Mouse (Mus musculus) lung, embryonic 14.5 days (tissue): ENCODE results near the gene Mrpl20. TPM values are rescaled to one million over a fixed set of nuclear protein-coding genes. Genes with fewer than 3 reads are reported as not detected.

Experiments
- ATAC-seq: fragments of 200-750 bp; cut with Nextera tagmentation; 2 replicates; pipeline ENCODE4 v1.8.0; 2017; ENCODE audit warnings: mild to moderate bottlenecking, moderate TSS enrichment, moderate library complexity; ENCODE audit not compliant: insufficient read depth
- DNase-seq: peaks from one replicate; pipeline ENCODE4 v3.0.0-alpha.2; 2015
- H3K27ac ChIP-seq: fragments of 300-500 bp; sonication (generic); 2 replicates; pipeline ENCODE4 v1.5.1; 2014; ENCODE audit warnings: low read depth, mild to moderate bottlenecking, moderate library complexity
- H3K27me3 ChIP-seq: fragments of 300-500 bp; sonication (generic); 2 replicates; pipeline ENCODE4 v1.6.1; 2014; ENCODE audit warnings: low read length, control low read depth; ENCODE audit not compliant: insufficient read depth
- H3K36me3 ChIP-seq: fragments of 300-500 bp; sonication (generic); 2 replicates; pipeline ENCODE4 v1.6.1; 2014; ENCODE audit warnings: control low read depth; ENCODE audit not compliant: insufficient read depth
- H3K4me1 ChIP-seq: fragments of 300-500 bp; sonication (generic); 2 replicates; pipeline ENCODE4 v1.6.1; 2014; ENCODE audit warnings: antibody characterized with exemption, control low read depth; ENCODE audit not compliant: insufficient read depth
- H3K4me2 ChIP-seq: fragments of 300-500 bp; sonication (generic); 2 replicates; pipeline ENCODE4 v1.6.1; 2014; ENCODE audit warnings: mild to moderate bottlenecking
- H3K4me3 ChIP-seq: fragments of 300-500 bp; sonication (generic); 2 replicates; pipeline ENCODE4 v1.5.1; 2014; ENCODE audit warnings: low read depth, low read length
- H3K9ac ChIP-seq: fragments of 300-500 bp; sonication (generic); 2 replicates; pipeline ENCODE4 v1.6.1; 2014
- H3K9me3 ChIP-seq: fragments of 300-500 bp; sonication (generic); 2 replicates; pipeline ENCODE4 v1.6.1; 2016; ENCODE audit warnings: low read depth, low read length, control low read depth
- CTCF ChIP-seq: IDR thresholded peaks from 2 replicates; pipeline ENCODE4 v1.5.1; 2016; ENCODE audit warnings: antibody characterized with exemption, low read depth
- WGBS: fragments of 180-500 bp; shearing (Covaris S2); extraction: QIAGEN DNeasy Blood & Tissue Kit; methylation state at CpG from one replicate; pipeline ENCODE4 v1.1.7; 2014; 5-methylcytosine and 5-hydroxymethylcytosine counted together
- polyA plus RNA-seq: library from polyadenylated mRNA; unstranded; fragments of >200 nt; fragmentation: Nextera tagmentation; extraction: Ambion mirVana; gene quantifications from 2 replicates; pipeline ENCODE4 v1.2.1, GENCODE M21; 2014

Mrpl20 gene
- polyA plus RNA-seq, 1 experiment from 2014 or later, result 231 TPM

DNA sequence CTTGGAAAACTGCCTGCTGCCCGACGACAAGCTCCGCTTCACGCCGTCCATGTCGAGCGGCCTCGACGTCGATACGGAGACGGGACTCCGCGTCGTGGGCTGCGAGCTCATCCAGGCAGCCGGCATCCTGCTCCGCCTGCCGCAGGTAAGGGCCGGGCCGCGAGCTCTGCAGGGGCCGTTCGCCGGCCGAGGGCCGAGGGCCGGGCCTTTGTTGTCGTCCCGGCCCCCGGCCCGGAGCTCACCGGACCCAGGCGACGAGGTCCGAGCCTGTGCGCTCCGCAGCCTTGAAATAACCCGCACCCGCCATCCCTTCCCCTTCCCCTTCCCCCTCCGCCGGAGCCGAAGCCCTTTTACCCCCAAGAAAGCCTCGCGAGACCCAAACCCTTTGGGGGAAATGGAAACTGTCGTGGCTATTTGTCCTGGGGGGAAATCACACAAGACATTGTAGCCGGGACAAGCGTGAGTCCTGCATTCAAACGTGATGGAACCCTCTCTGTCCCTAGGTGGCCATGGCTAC is 10.0 kb downstream of the Mrpl20 start:
- DNase-seq, result peak; percentile 40
- WGBS, result under 1% methylated on average over 49 of the region's 49 CpGs
- Histone ChIP-seq H3K9ac (peak overlapping the region; percentile 100), H3K4me2 (peak overlapping the region; percentile 77), H3K27ac (peak overlapping the region; percentile 95), H3K9me3 (no peaks in the 10 kb centered on the region), H3K36me3 (peaks cover 79% of the 10 kb centered on the region), H3K27me3 (no peaks in the 10 kb centered on the region), H3K4me3 (peak overlapping the region; percentile 100), H3K4me1 (peaks cover 8% of the 10 kb centered on the region; the same call in 1 of the 2 replicates)
- peak; percentile 22 for ATAC-seq
- no peak for TF ChIP-seq CTCF

- 89% methylated on average over 4 of the region's 4 CpGs for WGBS
Observed at GRCm38 (mm10) chr4:155817533-155817932, 14.9 kb downstream of the Mrpl20 start.

DNA sequence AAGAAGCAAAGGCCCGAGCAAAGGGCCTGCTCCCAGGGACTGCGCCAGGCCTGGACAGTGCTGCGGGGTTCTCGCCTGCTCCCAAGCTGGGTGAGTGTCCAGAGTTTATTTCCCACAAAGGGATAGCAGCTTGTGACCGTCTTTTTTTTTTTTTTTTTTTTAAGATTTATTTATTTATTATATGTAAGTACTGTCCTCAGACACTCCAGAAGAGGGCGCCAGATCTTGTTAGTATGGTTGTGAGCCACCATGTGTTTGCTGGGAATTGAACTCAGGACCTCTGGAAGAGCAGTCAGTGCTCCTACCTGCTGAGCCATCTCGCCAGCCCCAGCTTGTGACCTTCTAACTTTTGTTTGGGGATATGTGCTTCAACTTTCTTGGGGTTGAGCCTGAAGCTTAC is 18.3 kb downstream of the Mrpl20 start:
- peak; percentile 54 for DNase-seq
- 71% methylated on average over 7 of the region's 7 CpGs for WGBS
- Histone ChIP-seq H3K4me2 (no peak overlapping the region), H3K9ac (no peak overlapping the region), H3K9me3 (no peaks in the 10 kb centered on the region), H3K27me3 (no peaks in the 10 kb centered on the region), H3K27ac (no peak overlapping the region), H3K4me1 (no peaks in the 10 kb centered on the region), H3K36me3 (peaks cover 96% of the 10 kb centered on the region), H3K4me3 (no peak overlapping the region)
- TF ChIP-seq CTCF, result peak; percentile 46
- ATAC-seq, result no peak

More at GRCm38 (mm10) chr4:155817533-155817932, 14.9 kb downstream of the Mrpl20 start:
- H3K27me3 ChIP-seq, result no peaks in the 10 kb centered on the region
- ATAC-seq (no peak), DNase-seq (no peak)
- peaks cover 89% of the 10 kb centered on the region for H3K36me3 ChIP-seq
- TF ChIP-seq CTCF, result no peak
- H3K4me1 ChIP-seq, result peaks cover 5% of the 10 kb centered on the region; the same call in 1 of the 2 replicates
- H3K4me3 ChIP-seq, result no peak overlapping the region
- no peak overlapping the region for H3K27ac ChIP-seq
- no peak overlapping the region for H3K9ac ChIP-seq
- no peaks in the 10 kb centered on the region for H3K9me3 ChIP-seq
- H3K4me2 ChIP-seq, result no peak overlapping the region

DNA sequence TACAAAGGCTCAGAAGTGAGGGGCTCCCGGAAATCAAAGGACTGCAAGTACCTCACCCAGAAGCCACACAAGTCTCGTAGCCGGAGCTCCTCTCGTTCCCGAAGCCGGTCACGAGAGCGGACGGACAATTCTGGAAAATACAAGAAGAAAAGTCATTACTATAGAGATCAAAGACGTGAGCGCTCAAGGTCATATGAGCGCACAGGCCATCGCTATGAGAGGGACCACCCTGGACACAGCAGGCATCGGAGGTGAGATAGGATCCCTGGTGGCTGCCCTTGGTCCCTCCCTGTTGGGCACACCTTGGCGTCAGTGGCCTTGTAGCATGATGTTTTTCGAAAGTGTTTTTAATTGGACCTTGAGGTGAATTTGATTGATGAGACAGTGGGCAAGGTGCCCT is 20.8 kb downstream of the Mrpl20 start:
- Histone ChIP-seq H3K4me1 (no peaks in the 10 kb centered on the region), H3K27me3 (no peaks in the 10 kb centered on the region), H3K27ac (no peak overlapping the region), H3K4me2 (no peak overlapping the region), H3K9ac (no peak overlapping the region), H3K9me3 (no peaks in the 10 kb centered on the region), H3K4me3 (no peak overlapping the region), H3K36me3 (peaks cover 91% of the 10 kb centered on the region)
- WGBS, result 94% methylated on average over 16 of the region's 16 CpGs
- no peak for TF ChIP-seq CTCF
- ATAC-seq (no peak; the same call in 1 of the 2 replicates), DNase-seq (no peak)

DNA sequence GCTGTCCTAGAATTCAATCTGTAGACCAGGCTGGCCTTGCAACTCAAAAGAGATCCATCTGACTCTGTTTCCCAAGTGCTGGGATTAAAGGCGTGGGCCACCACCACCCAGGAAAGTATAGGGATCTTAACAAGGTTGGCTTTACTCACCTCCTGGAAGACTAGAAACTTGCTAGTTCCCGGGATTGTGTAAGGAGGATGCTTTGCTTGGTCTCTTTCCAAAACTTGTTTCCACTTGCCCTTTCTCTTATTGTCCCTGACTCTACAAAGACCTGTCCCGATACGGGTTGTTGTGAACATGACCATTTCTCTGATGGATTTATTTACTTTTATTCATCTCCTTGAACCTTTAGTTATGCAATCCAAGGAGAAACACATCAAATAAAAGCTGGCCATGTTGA is 27.2 kb downstream of the Mrpl20 start:
- ATAC-seq, result no peak
- H3K9me3 ChIP-seq, result no peaks in the 10 kb centered on the region
- WGBS, result 89% methylated on average over 4 of the region's 4 CpGs
- DNase-seq, result no peak
- H3K4me3 ChIP-seq, result no peak overlapping the region
- H3K27me3 ChIP-seq, result no peaks in the 10 kb centered on the region
- H3K27ac ChIP-seq, result no peak overlapping the region
- H3K36me3 ChIP-seq, result peaks cover 41% of the 10 kb centered on the region
- no peak overlapping the region for H3K4me2 ChIP-seq
- H3K4me1 ChIP-seq, result peaks cover 7% of the 10 kb centered on the region; the same call in 1 of the 2 replicates
- H3K9ac ChIP-seq, result no peak overlapping the region
- TF ChIP-seq CTCF, result no peak

DNA sequence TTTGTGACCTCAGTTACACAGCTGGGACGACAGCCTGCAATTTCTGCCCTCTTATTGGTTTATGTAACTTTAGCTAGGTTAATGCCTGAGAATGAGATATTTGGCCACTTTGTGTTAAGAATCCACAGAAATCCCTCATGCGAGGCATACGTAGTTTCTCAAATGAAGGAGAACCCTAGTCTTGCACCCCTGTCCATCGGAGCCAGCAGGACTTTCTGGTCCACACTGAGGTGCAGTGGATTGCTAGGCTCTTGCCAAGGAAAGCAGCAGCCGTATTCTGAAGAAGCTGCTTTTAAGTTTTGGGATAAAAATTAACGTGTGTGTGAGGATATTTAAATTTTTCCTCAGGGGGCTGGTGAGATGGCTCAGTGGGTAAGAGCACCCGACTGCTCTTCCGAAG is 27.9 kb downstream of the Mrpl20 start:
- DNase-seq (no peak), ATAC-seq (no peak)
- H3K4me2 ChIP-seq, result peak overlapping the region; percentile 93
- H3K4me1 ChIP-seq, result peaks cover 7% of the 10 kb centered on the region; the same call in 1 of the 2 replicates
- peak overlapping the region; percentile 55; the same call in 1 of the 2 replicates for H3K27ac ChIP-seq
- peak overlapping the region; percentile 77 for H3K4me3 ChIP-seq
- H3K27me3 ChIP-seq, result no peaks in the 10 kb centered on the region
- no peak overlapping the region for H3K9ac ChIP-seq
- whole genome bisulfite sequencing, result 47% methylated on average over 8 of the region's 8 CpGs
- TF ChIP-seq CTCF, result no peak
- H3K36me3 ChIP-seq, result peaks cover 33% of the 10 kb centered on the region
- no peaks in the 10 kb centered on the region for H3K9me3 ChIP-seq

GRCm38 (mm10) chr4:155831205-155831766 is 28.6 kb downstream of the Mrpl20 start, which contains the start of gene Aurkaip1:
Gene Aurkaip1, plus strand, starts transcription at chr4:155831272.
- Histone ChIP-seq H3K9me3 (no peaks in the 10 kb centered on the region), H3K4me2 (peak within 1 kb of the TSS; percentile 93), H3K4me1 (peaks cover 7% of the 10 kb centered on the region; the same call in 1 of the 2 replicates), H3K36me3 (peaks cover 30% of the 10 kb centered on the region), H3K27me3 (no peaks in the 10 kb centered on the region), H3K9ac (peak within 1 kb of the TSS; percentile 88), H3K4me3 (peak within 1 kb of the TSS; percentile 77), H3K27ac (peak within 1 kb of the TSS; percentile 85)
- TF ChIP-seq CTCF, result peak; percentile 95
- under 1% methylated on average over 49 of the region's 49 CpGs for WGBS
- DNase-seq (peak; percentile 99), ATAC-seq (peak; percentile 91)
